Mouse (Mus musculus) forebrain, embryonic 15.5 days (tissue): ENCODE data around the gene Synpr. TPM values are rescaled to one million over a fixed set of nuclear protein-coding genes. Genes with fewer than 3 reads are reported as not detected.

Experiments
- ATAC-seq: fragments of 200-750 bp; cut with Nextera tagmentation; replicated peaks from 2 replicates; pipeline ENCODE4 v1.8.0; 2017; ENCODE audit warnings: mild to moderate bottlenecking, moderate TSS enrichment, moderate library complexity
- H3K27ac ChIP-seq: fragments of 300-500 bp; sonication (generic); replicated peaks from 2 replicates; pipeline ENCODE4 v1.5.1; 2015; ENCODE audit warnings: mild to moderate bottlenecking, inconsistent platforms
- H3K27me3 ChIP-seq: fragments of 300-500 bp; sonication (generic); 2 replicates; pipeline ENCODE4 v1.6.1; 2015; ENCODE audit warnings: inconsistent platforms
- H3K36me3 ChIP-seq: fragments of 300-500 bp; sonication (generic); 2 replicates; pipeline ENCODE4 v1.6.1; 2015; ENCODE audit warnings: mild to moderate bottlenecking, inconsistent platforms
- H3K4me1 ChIP-seq: fragments of 300-500 bp; sonication (generic); 2 replicates; pipeline ENCODE4 v1.6.1; 2015; ENCODE audit warnings: inconsistent platforms
- H3K4me2 ChIP-seq: fragments of 300-500 bp; sonication (generic); replicated peaks from 2 replicates; pipeline ENCODE4 v1.6.1; 2015; ENCODE audit warnings: mild to moderate bottlenecking, inconsistent platforms
- H3K4me3 ChIP-seq: fragments of 300-500 bp; sonication (generic); 2 replicates; pipeline ENCODE4 v1.5.1; 2015; ENCODE audit warnings: mild to moderate bottlenecking, inconsistent platforms
- H3K9ac ChIP-seq: fragments of 300-500 bp; sonication (generic); replicated peaks from 2 replicates; pipeline ENCODE4 v1.6.1; 2015; ENCODE audit warnings: mild to moderate bottlenecking, inconsistent platforms
- H3K9me3 ChIP-seq: fragments of 300-500 bp; sonication (generic); 2 replicates; pipeline ENCODE4 v1.6.1; 2016; ENCODE audit warnings: inconsistent platforms
- WGBS: fragments of 180-500 bp; shearing (Covaris S2); methylation state at CpG from one replicate; pipeline ENCODE4 v1.1.7; 2015; ENCODE audit warnings: mixed read lengths; 5-methylcytosine and 5-hydroxymethylcytosine counted together
- polyA plus RNA-seq: library from polyadenylated mRNA; unstranded; fragments of >200 nt; fragmentation: Nextera tagmentation; extraction: Ambion mirVana; gene quantifications from 2 replicates; pipeline ENCODE4 v1.2.1, GENCODE M21; 2015

Gene Synpr
- polyA plus RNA-seq, 1 experiment from 2014 or later, result 25.3 TPM

DNA sequence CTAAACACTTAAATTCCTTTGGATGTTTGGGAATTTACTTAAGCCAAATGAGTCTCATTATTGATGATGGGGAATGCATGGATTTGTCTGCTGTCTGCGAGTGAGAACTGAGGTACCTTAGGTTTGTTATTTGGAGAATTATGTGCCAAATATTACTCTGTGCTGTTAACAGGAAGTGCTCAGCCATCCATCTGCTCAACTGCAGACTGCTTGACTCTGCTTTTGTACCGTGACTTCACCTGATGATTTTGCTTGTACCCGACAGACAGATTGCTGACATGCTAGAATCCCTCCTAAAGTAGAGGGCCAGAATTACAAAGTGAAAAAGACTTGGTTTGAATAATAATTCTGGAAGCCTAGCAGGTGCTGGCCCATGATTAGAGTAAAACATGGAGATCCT is 9.6 kb downstream of the Synpr start:
- Histone ChIP-seq H3K4me1 (no peaks in the 10 kb centered on the region), H3K9me3 (no peaks in the 10 kb centered on the region), H3K36me3 (no peaks in the 10 kb centered on the region), H3K4me3 (no peak overlapping the region), H3K4me2 (no peak overlapping the region), H3K27ac (no peak overlapping the region), H3K9ac (no peak overlapping the region), H3K27me3 (no peaks in the 10 kb centered on the region)
- ATAC-seq, result no peak
- WGBS, result 75% methylated on average over 3 of the region's 3 CpGs

DNA sequence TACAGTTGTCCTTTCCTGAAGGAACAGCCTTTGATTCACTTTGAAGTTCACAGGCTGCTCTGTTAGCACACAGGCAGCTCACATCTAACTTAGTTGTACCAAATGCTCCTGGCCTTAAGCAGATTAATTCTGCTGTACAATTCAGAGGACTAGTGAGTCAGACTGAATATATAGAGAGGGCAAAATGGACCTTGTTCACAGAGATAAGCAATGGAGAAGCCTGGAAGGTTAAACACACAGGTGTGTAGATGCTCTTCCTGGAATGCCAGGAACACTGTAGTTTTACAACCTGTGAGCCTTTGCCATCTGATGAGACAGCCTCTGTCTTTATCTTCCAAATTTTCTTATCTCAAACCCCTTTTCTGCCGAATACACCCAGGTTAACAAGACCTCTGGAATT is 29.7 kb downstream of the Synpr start:
- ATAC-seq, result no peak
- WGBS, result 91% methylated on average over 1 of the region's 1 CpGs
- no peak overlapping the region for H3K9ac ChIP-seq
- no peaks in the 10 kb centered on the region for H3K36me3 ChIP-seq
- H3K4me3 ChIP-seq, result no peak overlapping the region
- H3K4me2 ChIP-seq, result no peak overlapping the region
- no peak overlapping the region for H3K27ac ChIP-seq
- H3K27me3 ChIP-seq, result no peaks in the 10 kb centered on the region
- H3K4me1 ChIP-seq, result no peaks in the 10 kb centered on the region
- no peaks in the 10 kb centered on the region for H3K9me3 ChIP-seq

DNA sequence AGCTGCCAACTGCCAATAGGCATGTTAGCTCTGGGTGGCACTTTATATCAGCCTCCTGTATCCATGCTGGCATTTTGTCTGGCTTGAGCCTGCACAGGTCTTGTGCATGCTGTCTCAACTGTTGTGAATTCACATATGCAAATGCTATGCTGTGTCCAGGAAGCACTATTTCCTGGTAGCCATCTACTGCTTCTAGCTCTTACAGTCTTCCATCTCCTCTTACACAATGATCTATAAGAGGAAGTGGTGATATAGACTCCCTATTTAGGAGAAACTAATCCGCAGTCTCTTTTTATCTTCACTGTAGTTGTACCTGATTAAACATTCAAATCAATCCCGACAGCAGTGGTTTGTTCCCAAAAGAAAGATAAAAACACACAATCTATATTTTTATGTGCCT is 43.9 kb downstream of the Synpr start:
- Histone ChIP-seq H3K4me1 (no peaks in the 10 kb centered on the region), H3K9me3 (no peaks in the 10 kb centered on the region), H3K36me3 (no peaks in the 10 kb centered on the region), H3K4me3 (no peak overlapping the region), H3K4me2 (no peak overlapping the region), H3K27me3 (no peaks in the 10 kb centered on the region), H3K9ac (no peak overlapping the region), H3K27ac (no peak overlapping the region)
- ATAC-seq, result no peak
- WGBS, result 85% methylated on average over 2 of the region's 2 CpGs

DNA sequence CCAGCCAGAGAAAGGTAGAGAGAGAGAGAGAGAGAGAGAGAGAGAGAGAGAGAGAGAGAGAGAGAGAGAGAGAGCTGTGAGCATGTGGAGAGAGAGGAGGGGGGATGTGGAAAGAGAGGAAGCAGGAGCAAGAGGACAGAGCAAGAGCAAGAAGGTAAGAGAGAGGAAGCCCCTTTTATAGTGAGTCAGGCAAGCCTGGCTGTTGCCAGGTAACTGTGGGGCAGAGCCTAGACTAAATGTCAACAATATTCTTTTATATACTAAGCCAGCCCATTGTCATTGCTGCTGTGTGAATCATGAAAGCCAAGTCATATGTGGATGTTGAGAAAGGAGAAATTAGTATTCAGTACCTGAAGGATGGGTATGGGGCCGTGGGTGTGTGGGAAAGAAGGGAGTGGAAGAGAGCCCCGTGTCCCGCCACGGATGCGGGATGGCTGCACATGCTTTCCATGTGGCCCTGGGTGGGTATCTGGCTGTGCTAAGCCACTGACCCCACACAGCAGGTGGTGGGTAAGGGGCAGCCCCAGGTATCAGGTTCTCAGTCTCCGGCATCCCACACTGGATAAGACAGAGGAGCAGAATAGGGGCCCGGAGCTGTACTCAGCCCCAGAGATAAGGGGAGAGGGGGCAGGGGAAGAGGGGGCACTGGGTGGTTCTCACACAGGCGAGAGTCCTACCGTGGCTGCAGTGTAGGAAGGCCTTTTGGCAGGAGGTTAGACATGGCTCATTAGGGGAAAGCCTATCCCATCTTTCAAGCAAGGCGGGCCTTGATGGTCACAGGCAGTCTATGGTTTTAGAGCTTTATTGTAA is 48.1 kb downstream of the Synpr start:
- Histone ChIP-seq H3K27me3 (no peaks in the 10 kb centered on the region), H3K4me1 (peaks cover 4% of the 10 kb centered on the region; the same call in 1 of the 2 replicates), H3K4me3 (no peak overlapping the region), H3K27ac (no peak overlapping the region), H3K9ac (no peak overlapping the region), H3K4me2 (no peak overlapping the region), H3K36me3 (no peaks in the 10 kb centered on the region), H3K9me3 (no peaks in the 10 kb centered on the region)
- 64% methylated on average over 10 of the region's 10 CpGs for WGBS
- peak; percentile 53; the same call in 1 of the 2 replicates for ATAC-seq

DNA sequence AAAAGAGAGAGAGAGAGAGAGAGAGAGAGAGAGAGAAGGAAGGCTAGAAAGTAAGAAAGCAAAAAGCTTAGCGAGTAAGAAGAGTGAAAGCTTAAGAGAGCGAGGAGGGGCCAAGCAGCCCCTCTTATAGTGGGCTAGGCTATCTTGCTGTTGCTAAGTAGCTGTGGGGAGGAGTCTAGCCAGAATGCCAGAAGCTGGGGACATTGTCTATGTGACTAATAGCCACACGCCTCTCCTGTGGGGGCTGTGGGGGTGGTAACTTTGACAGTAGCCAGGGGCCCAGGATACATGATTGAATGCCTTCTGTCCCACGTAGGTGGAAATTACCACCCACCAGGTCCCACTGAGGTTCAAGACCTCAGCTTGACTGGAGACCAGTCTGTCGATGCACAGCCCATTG is 48.8 kb downstream of the Synpr start:
- Histone ChIP-seq H3K4me1 (peaks cover 4% of the 10 kb centered on the region; the same call in 1 of the 2 replicates), H3K9me3 (no peaks in the 10 kb centered on the region), H3K36me3 (no peaks in the 10 kb centered on the region), H3K27me3 (no peaks in the 10 kb centered on the region), H3K4me2 (no peak overlapping the region), H3K4me3 (no peak overlapping the region), H3K9ac (no peak overlapping the region), H3K27ac (no peak overlapping the region)
- WGBS, result 55% methylated on average over 5 of the region's 5 CpGs
- no peak for ATAC-seq

DNA sequence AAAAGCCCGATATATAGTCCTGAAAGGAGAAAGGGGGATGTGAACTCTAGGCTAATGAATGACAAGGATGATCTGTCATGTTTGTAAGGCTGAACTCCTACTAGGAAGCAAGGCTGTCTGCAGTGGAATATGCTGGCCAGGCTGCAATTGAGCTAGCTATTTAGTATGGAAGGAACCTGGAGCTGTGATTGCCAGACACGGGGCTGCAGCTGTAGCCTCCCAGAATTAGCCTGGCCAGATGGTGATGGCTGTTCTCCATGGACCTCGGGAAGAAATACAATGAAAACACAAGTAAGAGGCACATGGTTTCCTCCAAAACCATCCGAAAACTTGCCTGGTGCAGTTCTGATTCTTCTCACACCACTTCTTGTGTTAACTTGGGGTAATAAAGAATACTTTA is 51.6 kb downstream of the Synpr start:
- no peak overlapping the region for H3K9ac ChIP-seq
- no peak overlapping the region for H3K4me3 ChIP-seq
- no peaks in the 10 kb centered on the region for H3K36me3 ChIP-seq
- H3K27me3 ChIP-seq, result no peaks in the 10 kb centered on the region
- no peak overlapping the region for H3K27ac ChIP-seq
- 0 out of 2 replicates have a peak, but pooled peaks have one; percentile 32 for ATAC-seq
- no peak overlapping the region for H3K4me2 ChIP-seq
- WGBS, result 56% methylated on average over 4 of the region's 4 CpGs
- H3K9me3 ChIP-seq, result no peaks in the 10 kb centered on the region
- peaks cover 4% of the 10 kb centered on the region; the same call in 1 of the 2 replicates for H3K4me1 ChIP-seq

DNA sequence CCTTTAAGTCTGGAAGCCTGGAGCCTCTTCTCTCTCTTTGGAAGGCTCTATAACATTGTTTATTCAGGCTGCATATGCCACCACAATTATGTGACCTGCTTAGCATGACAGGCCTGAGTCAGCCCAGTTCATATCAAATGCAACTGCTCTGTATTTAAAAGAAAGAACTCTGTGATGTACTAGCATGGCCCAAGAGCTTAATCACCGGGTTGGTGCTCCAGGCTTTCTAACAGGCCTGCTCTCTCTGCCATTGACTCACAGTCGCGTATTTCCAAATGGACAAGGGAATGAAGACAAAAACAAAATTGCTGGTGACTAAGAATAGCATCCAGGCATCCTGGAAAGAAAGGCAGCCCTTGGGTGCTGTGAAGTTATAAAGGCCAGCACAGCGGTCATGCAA is 56.1 kb downstream of the Synpr start:
- Histone ChIP-seq H3K4me2 (no peak overlapping the region), H3K36me3 (no peaks in the 10 kb centered on the region), H3K27ac (no peak overlapping the region), H3K27me3 (no peaks in the 10 kb centered on the region), H3K9ac (no peak overlapping the region), H3K4me3 (no peak overlapping the region), H3K9me3 (no peaks in the 10 kb centered on the region), H3K4me1 (peaks cover 4% of the 10 kb centered on the region; the same call in 1 of the 2 replicates)
- WGBS, result 69% methylated on average over 4 of the region's 4 CpGs
- no peak for ATAC-seq

DNA sequence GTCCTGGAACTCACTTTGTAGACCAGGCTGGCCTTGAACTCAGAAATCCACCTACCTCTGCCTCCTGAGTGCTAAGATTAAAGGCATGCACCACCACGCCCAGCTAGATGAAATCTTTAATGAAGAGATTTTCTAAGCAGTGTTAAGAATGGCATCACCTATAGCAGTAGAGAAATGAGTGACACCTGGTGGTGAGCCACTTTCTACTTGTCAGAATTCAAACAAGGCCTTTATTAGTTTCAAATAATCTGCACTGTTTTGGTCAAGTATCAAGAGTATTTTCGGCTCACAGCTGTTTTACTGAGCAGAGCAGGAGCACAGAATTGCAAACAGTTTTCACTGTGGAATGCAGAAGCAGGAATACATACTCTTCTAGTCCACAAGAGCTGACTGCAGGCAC is 59.7 kb downstream of the Synpr start:
- 69% methylated on average over 2 of the region's 2 CpGs for WGBS
- Histone ChIP-seq H3K9ac (no peak overlapping the region), H3K36me3 (no peaks in the 10 kb centered on the region), H3K4me2 (no peak overlapping the region), H3K9me3 (no peaks in the 10 kb centered on the region), H3K27ac (no peak overlapping the region), H3K4me3 (no peak overlapping the region), H3K4me1 (no peaks in the 10 kb centered on the region), H3K27me3 (no peaks in the 10 kb centered on the region)
- no peak for ATAC-seq

DNA sequence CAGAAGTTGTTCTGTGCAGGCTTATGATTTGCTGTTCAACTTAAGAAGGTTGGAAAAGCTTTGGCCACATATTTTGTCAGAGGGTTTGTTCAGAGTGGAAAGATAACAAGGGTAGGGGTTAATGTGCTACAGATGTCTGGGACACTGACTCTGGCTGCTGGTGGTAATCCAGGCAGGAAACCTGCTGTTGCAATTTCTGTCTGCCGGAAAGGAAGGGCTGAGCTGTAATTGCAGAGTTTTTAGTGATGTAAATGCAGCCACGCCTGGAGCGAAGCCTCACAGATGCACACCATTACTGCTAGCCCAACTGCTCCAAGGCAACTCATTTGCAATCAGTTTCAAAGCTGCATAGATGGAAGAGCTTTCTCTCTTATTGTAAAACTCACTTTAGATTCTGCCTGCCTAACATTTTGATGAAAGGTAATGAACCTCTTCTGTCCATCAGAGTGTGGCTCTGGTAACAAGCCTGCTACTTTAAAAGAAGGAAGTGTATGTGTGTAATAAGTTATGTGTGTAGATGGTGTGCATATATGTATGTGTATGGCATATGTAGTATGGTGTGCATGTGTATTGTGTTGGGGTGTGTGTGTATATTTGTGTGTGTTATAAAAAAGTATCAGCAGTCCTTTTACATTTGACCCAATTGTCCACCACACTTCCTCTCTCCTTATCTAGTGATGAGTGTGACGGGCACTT is 64.7 kb downstream of the Synpr start:
- no peaks in the 10 kb centered on the region for H3K9me3 ChIP-seq
- ATAC-seq, result peak; percentile 45; the same call in 1 of the 2 replicates
- H3K36me3 ChIP-seq, result no peaks in the 10 kb centered on the region
- H3K27ac ChIP-seq, result no peak overlapping the region
- H3K27me3 ChIP-seq, result no peaks in the 10 kb centered on the region
- H3K9ac ChIP-seq, result no peak overlapping the region
- H3K4me2 ChIP-seq, result no peak overlapping the region
- H3K4me1 ChIP-seq, result no peaks in the 10 kb centered on the region
- no peak overlapping the region for H3K4me3 ChIP-seq
- WGBS, result 47% methylated on average over 4 of the region's 4 CpGs

DNA sequence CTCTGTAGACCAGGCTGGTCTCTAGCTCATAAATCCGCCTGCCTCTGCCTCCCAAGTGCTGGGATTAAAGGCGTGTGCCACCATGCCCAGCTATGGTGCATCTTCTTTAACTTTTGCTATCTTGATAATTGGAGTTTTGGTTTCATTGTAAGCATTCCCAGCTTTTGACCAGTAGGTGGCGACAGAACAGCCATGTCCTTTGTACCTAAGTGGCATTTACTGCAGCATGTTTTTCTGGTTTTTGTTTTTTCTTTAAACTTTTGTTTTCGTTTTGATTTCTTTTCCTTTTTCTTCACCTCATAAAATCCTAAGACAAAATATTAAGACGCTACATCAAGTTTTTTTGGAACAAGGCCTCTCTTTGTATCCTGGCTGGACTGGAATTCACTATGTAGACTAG is 69.6 kb downstream of the Synpr start:
- Histone ChIP-seq H3K27ac (no peak overlapping the region), H3K4me3 (no peak overlapping the region), H3K27me3 (no peaks in the 10 kb centered on the region), H3K9me3 (no peaks in the 10 kb centered on the region), H3K9ac (no peak overlapping the region), H3K4me1 (no peaks in the 10 kb centered on the region), H3K4me2 (no peak overlapping the region), H3K36me3 (no peaks in the 10 kb centered on the region)
- no peak for ATAC-seq
- 27% methylated on average over 5 of the region's 5 CpGs for WGBS

DNA sequence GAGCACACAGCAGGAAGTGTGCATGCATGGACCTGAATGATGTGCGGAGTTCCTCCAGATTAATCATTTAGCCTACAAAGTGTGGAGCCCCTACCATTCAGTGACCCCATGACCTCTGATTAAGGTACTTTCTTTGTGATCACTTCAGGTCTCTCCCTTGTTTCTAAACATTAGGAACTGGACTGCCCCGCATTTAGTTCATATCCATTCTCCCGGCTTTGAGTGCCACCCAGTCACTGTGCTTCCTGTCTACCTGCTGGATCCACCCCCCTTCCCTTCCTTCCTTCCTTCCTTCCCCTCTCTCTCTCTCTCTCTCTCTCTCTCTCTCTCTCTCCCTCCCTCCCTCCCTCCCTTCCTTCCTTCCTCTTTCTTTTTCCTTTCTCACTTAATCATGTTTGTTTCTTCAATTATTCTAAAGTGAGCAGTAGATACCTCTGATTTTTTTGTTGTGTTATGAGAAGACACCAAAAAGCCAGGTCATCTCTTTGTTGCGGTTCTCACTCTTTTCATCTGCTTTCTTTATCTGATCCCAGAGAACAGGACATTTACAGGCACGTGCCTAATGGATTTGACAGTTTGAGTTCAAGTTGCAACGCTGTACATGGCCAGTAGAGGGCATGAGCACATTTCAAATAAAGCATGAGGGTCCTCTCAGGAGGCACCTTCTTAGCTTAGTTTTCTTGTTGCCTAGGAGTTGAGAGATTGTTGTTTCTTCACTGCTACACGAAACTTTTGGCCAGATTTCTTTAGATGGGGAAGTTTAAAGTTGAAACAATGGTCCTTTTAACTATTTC is 71.2 kb downstream of the Synpr start:
- Histone ChIP-seq H3K9me3 (no peaks in the 10 kb centered on the region), H3K4me3 (no peak overlapping the region), H3K27ac (no peak overlapping the region), H3K36me3 (no peaks in the 10 kb centered on the region), H3K27me3 (no peaks in the 10 kb centered on the region), H3K4me1 (no peaks in the 10 kb centered on the region), H3K4me2 (no peak overlapping the region), H3K9ac (no peak overlapping the region)
- peak; percentile 76 for ATAC-seq
- WGBS, result 4% methylated on average over 7 of the region's 7 CpGs

DNA sequence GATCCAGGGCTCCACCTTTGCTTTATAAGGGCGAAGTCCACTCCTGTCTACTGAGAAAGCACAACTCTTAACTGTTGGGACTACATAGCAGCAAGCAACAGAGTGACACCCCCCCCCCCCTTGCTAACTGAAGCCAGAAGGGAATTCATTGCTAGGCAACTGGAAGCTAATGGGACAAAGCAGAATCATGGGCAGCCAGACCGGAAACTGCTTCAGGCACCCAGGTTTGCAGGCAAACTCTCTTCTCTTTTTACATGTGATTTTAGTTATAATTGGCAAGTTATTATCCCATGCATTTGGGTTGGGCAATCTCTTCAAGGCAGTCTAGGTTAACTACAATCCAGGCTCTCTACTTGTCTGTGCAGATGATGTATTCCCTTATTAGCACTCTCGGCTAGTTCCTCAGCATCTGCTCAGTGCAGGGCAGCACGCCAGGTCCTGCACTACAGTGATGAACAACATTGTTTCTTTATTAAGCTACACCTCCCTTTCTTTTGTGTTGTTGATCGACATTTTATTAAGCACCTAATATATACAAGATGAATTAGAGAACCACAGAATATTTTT is 72.6 kb downstream of the Synpr start:
- no peaks in the 10 kb centered on the region for H3K4me1 ChIP-seq
- 0 out of 2 replicates have a peak, but pooled peaks have one; percentile 28 for ATAC-seq
- WGBS, result 41% methylated on average over 5 of the region's 5 CpGs
- no peaks in the 10 kb centered on the region for H3K9me3 ChIP-seq
- H3K36me3 ChIP-seq, result no peaks in the 10 kb centered on the region
- H3K27ac ChIP-seq, result no peak overlapping the region
- no peaks in the 10 kb centered on the region for H3K27me3 ChIP-seq
- no peak overlapping the region for H3K4me2 ChIP-seq
- no peak overlapping the region for H3K4me3 ChIP-seq
- H3K9ac ChIP-seq, result no peak overlapping the region
